Mouse (Mus musculus) c-Kit-positive CD71-positive TER-119-positive erythroid progenitor cells, embryonic 14.5 days (primary cell): ENCODE measurements around the gene Ubash3b.

Experiments used
- DNase-seq: peaks from one replicate; pipeline ENCODE4 v3.0.0-alpha.2; 2013; ENCODE audit warnings: low spot score

Ubash3b gene

DNA sequence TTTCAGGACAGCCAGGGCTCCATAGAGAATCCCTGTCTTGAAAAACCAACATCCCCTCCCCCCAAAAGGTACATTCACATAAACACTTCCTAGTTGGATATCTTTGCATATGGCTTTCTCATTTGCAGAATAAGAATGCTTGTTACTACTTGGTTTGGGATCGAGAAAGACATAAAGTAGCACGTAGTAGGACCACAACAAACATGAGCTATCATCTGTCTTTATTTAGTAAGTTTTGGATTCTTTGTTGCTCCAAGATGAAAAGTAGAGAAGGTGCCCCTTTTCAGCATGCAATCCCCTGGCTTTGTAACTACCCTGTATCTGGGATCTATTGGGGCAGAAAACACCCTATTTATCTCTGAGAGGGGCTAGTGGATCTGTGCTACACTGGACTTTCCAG lies 25.2 kb downstream of the Ubash3b start:
- DNase-seq: no peak

DNA sequence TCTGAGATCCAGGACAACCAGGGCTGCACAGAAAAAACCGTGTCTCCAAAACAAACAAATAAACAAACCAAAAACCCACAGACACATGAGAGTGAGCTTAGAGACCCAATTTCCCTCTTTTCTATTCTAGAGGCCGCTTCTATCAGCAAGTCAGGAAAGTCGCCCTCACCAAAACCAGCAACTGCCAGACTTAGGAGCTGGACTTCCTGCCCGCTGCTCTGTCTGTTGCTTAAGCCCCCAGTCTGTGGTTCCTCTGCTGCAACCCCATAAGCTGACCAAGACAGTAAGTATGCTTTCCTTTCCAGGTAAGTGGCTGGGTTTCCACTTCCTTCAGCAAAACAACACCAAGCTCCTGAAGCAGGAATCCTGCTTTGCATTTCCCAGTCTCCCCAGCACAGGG lies 26.6 kb downstream of the Ubash3b start:
- DNase-seq: no peak

DNA sequence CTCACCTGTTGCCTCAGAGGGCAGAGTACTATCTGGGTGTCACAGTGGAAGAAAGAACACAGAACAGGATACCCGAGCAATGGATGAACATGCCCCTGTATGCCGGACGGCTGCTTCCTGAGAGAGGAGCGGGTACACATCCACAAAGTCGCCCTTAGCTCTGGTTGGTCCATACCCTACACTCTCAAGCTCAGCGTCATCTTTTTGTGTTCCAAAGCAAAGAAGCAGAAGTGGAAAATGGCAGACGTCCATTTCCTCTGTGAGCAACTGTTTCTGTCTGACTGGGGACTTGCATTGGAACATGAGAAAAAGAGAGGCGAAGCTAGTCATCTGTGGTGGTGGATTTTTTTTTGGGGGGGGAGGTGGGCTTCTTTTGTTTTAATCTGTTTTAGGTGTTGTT lies 30.9 kb downstream of the Ubash3b start:
- DNase-seq: no peak

DNA sequence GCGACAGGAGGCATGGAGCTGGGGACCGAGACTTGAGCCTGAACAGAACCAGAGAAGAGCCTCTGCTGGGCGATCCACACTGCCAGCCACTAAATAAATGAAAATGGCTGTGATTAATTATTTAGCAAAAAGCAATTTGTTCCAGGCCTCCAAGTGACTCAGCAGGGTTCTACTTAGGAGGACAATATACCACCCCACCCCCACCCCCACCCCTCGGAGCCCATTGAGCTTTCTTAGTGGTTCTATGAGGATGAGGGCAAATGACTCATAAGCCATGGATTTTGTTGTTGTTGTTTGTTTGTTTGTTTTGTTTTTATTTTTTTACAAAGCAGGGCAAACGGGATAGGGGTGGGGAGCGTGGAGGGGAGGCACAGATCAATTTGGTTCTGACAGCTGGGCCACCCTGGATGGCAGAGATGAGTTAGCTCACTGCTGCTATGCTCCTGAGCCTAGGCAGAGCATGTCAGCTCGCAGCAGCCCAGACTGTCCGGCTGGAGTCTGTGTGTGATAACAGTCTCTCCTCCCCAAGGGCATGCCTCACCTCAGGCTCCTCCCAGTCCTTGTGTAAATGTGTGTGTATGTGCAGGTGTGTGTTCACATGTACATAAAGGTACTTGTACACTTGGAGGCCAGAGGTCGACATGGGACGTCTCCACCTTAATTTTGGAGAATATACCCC lies 31.6 kb downstream of the Ubash3b start:
- DNase-seq: no peak

DNA sequence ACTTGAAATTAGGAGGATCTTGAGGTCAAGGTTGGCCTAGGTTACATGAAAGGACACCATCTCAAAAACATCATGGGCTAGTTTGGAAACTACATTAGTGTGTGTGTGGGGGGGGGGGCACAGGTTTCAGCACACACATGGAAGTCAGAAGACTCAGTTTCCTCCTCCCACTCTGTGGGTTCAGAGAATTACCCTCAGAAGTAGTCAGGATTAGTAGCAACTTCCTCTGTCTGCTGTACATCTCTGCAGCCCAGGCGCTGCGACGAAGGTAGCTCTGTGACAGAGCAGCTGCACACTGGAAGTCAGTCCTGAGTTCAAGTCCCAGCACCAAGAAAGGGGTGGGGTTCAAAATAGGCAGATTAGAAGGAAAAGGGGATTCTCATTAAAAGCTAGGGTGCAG lies 32.2 kb downstream of the Ubash3b start:
- DNase-seq: no peak

DNA sequence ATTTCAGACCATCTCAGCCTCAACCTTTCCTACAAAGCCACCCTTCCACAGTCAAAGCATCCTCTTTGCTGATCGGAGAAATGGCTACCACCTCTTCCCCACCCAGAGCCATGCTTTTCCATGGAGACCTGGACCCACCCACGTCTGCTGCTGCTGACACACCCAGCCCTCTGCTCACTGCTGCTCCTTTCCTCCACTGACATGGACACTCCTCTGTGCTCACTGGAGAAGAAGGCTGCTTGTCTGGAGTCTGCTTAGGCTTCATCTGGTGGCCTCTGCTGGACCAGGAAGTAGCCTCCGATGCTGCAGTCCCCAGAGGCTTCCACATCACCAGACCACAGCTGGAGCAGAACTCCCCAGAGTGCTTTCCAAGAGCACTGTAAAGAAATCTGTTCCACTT lies 34.8 kb downstream of the Ubash3b start:
- no peak for DNase-seq

DNA sequence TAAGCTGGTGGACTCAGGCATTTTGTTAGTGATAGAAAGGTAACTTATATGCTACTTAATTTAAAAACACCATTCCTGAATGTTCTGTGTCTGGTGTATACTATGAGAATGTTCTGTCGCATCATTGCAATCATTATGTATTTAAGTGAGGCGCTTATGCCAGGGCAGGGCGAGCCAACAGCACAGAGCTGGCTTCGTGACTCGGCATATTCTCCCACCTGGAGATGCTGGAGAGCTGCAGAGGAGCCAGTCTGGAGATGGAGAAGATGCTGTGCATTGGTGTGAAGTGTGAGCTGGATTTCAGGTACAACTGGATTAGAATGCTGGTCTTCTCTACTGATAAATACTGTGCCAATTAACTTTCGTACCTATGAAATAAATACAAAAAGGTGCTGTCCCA lies 37.2 kb downstream of the Ubash3b start:
- DNase-seq: no peak

DNA sequence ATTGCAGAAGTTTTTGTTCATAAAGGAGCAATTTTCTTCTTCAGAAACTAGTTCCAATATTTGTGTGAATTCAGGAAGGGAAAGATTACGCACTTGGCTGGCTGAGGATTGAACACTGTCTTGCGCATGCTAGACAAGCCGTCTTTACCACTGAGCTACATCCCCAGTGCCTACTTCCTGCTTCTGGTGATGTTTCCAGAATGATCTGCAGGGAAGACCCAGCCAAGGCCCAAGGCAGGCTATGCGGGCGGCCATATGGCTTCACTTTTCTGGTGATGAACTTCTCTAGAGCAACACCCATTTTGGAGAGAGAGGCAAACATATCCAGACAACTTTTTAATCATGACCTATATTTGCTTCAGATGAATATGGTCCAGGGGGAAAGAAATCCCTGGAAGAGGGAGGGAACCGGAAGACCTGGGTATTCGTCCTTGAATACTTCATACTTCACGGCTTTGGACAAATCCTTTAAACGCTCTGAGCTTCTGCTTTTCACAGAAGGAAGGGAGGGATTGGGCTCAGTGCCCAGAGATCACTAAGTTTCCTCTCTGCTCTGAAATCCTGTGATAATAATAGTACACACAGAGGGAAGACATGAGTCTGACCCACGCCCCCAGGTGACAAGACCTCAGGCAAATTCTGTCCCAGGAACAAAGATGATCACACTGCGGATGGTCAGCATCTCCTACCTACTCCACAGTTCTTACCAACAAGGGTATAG lies 38.9 kb downstream of the Ubash3b start:
- DNase-seq: no peak

DNA sequence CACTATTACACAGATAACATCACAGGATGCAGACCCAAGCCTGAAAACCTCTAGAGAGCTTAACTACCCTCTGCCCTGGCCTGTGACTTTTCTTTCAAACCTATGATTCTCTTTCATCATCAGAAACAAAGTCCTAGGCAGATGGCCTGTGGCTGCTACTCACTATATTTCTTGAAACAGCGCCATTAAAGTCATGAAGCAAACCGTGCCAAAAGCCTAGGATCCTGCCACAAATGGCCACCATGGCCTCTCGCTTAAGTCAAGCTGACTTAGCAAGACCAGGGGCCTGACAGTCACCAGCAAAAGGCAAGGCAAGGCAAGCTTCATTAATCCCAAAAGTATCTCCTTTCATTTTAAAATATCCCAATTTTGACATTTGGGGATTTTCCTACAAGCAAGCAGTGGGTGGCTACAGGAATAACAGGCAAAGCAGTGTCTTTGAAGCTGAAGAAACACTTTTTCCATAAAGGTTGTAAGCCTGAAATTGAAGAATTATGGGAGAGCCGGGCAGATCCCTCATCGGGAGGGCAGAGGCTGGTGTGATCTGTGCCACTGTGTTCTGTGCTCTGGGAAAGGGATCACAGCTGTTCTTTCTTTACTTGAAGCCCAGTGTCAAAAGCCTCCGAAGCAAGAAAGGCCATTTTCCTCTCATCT lies 39.7 kb downstream of the Ubash3b start:
- no peak for DNase-seq

DNA sequence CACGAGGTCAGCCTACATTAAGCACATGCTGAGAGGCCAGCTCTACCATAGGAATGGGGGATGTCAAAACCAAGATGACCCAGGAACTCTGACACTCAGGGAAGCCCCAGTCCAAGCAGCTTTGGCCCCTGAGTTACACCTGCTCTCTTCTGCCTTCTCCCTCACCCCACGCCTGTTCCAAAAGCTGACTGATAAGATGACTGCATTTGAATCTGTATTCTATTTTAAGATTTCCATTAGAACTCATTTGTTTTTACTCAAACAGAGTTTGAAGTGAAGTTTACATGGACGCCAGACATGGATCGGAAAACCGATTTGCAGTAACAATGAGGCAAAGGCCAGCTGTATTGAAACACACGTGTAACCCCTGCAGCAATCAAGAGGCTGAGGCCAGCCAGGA lies 41.5 kb downstream of the Ubash3b start:
- no peak for DNase-seq

DNA sequence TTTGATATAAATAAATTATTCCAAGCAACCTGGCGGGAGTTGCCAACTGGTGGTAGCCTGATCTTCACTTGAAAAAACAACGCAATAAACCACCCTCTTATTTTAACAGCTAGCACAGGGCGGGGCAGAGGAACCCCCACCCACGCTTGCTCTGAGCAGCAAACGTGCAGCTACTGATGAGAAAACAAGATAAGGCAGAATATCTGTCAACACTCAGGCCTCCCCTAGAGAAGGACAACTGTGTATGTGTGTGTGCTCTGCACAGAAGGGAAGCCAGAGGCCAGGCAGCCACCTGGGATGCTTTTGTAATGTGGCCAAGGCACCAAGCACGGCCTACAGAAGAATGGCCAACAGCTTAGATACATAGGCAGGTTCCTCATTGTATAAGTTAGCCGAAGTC lies 43.4 kb downstream of the Ubash3b start:
- DNase-seq: peak; percentile 58

DNA sequence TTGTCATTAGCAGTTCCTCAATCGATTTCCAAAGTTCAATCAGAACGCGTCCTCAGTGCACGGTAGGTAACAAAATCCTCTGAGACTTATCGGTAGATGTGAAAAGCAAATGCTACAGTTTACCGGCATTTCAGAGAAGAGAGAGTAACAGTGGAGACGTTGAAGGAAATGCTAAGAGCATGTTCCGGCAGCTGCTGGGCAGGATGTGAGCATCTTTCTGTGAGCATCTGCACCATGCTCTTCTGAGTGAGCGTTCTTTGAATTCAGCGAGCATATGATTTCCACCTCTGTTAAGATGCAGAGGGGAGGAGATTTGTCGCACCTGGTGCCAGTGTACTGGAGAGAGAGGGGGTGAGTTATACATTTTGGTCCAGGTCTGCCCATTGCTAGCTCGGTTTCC lies 45.4 kb downstream of the Ubash3b start:
- DNase-seq: no peak

DNA sequence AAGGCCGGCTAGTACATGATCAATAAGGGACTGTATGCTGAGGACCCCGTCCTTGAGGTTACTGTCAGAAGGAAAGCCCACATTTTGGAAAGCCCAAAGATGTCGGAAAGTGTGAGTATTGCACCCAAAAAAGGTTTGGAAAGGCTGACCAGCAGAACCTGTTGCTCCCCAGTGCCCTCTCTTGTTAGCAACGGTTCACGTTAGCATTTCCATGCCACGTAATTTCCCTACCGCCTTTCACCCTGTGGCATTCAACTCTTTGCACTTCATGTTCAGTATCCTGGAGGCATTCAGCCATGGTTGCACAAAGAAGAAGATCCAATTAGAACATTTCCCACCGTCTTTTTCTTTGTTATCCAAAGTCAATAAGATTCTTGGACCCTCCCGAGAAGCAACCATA lies 47.1 kb downstream of the Ubash3b start:
- DNase-seq: no peak

DNA sequence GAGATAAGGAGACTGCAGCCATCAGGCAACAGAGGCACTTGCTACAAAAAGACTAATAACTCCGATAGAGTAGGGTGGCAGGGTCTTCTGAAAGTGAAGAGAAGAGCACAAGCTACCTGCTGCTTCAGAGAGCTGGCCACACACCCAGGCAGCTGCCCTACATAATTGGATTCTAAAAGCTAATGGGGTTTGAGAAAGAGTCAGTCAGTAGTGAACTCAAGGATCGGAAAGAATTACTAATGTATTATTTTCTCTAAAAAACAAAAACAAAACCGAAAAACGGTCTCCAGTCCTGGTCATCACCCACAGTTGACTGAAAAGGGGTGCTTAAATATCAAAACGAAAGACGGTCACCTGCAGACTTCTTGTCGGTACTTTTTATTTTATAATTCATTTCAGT lies 51.7 kb downstream of the Ubash3b start:
- no peak for DNase-seq

DNA sequence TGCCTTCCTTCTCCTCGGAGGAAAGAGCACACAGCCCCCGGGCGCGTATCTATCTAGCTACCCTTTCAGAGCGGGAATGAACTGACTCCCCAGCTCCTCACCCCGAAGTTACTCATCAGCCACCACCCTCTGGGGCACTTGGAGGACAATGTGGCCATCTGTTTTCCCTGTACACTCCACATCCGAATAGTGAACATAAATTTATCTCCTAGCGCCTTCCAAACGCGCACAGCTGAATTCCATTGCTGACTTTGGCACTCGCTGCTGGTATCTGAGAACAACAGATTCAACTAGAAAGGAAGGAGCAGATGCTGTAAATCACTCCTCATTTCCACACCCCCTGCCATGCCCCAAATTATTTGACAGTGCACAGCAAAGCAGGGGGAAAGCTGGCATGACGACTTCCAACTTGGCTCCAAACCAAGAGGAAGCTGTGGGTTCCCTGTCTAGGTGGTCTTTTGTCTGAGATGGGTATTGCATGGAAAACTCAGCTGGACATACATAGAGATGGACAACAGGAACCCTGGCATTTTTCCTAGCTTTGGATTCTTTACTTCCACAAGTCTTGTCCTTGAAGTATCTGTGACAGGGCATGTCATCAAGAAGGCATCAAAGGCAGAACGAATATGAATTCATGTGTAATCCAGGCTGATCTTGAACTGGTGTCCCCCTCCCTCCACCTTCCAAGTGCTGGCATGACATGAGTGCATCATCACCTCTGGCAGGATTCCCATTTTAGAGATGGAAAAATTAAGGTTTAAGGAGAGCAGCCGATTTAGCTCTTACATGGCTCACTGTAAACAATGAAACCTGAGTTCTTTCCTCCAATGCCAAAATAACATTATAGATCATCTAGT lies 52.9 kb downstream of the Ubash3b start:
- no peak for DNase-seq

DNA sequence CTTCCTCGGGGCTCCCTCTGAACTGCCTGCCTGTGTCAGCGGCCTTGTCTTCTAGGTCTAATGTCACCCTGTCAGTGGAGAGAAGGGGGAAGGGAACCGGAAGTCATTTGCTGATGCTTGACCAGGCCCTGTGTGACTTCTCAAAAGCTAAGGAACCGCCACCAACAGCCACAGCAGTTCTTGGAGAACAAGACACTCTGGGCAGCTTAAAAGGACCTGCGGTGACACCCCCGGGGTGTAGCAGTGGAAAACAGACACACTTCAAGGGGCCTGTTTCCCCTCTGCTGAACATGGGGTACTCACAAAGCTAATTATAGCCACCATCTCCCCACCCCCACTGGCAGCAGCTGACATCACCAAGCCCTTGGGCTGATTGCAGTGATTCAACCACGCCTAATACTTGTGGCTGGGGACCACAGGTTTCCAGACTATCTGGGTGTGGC lies 56.3 kb downstream of the Ubash3b start:
- DNase-seq: no peak

DNA sequence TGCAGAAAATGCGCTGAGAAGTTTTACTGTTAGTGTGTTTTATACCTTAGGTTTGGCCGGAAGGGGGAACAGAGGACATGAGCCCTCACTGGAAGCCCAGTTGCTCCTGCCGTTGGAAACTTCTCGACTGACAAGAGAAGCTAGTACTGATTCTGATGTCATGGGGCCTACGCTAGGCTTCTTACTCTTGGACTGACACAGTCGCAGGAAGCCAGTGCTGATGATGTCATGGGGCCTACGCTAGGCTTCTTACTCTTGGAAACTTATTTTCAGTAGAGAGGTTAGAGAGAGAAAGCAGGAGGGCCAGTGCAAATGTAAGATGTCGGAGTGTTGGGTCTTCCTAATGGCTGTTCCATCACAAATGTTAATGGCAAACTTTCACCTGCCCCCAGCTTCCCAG lies 57.8 kb downstream of the Ubash3b start:
- no peak for DNase-seq

DNA sequence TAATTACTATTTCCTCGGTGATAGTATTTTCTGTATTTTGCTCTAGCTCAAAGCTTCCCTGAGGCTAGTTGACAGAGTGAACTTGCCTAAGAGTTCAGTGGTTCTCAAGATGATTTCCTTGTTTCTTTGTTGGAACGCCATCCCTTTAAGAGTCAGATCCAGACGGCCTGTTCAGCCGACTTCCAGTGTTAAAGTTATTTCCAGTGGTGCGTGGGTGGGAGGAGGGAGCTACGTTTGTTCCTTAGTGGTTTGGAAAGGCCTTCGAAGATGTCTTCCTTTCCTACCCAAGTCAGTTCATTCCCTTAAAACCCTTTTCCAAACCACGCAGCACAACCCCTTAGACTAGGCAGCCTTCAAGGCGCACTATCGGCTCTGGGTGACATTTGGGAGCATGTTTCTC lies 58.9 kb downstream of the Ubash3b start:
- no peak for DNase-seq

DNA sequence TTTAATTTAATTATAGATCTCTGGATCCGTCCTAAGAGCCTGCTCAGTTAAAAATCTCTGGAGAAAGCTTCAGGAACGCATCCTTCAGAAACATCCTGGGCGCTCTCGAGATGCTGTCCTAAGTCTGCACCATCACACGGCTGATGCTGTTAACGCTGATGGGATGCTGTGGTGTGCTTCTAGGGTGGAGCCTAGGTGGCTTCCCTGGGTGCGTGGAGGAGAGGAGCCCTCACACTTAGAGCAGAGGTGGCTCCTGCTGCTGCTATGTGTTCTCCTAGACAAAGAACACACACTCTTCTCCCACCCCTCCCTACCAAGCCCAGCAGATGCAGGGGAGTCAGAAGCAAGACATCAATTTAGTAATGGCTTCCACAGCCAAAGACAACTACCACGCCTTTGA lies 61.6 kb downstream of the Ubash3b start:
- DNase-seq: no peak

DNA sequence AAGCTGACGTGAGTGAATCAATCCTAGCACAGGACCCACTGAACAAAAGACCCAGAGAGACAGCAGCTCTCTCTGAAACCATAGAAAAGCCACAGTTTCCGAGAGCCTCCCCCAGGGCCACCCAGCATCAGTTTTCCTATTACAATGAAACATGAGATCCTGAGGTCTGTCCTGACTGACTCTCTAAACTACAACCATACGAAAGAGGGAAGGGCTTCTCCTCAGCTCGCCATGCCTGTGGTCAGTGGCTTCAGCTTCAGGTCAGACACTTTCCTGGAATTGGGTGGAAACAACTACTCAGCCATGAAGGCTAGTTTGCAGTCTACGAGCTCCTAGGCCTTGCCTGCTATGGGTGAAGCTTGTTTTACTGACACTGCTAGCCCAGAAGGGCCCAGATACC lies 62.4 kb downstream of the Ubash3b start:
- DNase-seq: no peak

DNA sequence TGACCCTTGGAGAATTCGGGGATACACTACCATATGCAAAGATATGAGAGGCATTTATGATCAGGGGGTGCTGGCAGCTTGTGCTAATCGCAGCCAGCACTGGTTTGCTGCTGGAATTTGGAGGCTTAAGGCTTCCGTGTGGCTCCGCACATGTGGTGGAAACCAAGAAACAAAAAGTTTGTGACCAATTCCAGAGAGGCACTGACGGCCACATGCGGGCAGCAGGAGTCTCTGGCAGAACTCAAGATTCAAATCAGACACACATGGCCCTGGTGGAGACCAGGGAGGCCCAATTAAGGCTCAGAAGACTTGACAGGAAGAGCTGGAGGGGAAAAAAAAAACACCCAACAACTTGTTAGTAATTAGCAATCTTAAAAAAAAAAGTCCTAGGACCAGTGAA lies 63.4 kb downstream of the Ubash3b start:
- DNase-seq: no peak

DNA sequence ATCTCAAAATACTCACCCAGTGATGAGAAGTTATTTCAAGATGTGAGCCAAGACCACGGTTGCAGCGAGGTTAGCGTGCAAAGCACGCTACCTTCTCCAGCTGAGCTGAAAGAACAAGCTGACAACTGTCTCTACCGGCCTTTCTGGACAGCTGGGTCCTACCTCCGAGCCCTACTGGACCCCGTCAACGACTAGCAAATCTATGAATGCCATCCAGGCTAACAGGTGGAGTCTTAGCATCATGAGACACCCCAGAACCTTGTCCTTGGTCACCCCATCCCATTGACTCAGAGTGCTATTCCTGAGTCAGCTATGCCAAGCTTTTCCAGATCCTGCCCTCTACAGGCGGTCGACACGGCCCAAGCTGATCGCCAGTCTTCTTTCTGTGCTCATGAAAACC lies 69.5 kb downstream of the Ubash3b start:
- no peak for DNase-seq

DNA sequence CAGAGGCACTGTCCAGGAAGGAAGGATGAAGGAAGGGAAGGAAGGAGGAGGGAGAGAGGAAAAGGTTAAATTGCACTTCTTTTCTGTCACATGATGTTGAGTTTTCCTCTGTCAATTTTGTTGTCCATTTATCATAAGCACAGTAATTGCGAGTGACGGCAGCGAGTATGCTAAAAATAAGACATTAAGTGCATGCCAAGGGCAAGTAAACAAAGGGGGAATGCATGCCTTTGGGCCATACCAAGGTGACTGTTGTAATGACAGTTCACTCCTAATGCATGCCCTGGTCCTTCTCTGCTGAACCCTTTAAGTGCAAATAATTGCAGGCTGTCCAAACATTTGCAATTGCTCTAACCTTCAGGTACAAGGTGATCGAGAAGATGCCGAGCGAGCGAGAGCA lies 70.3 kb downstream of the Ubash3b start:
- DNase-seq: no peak
